Mouse (Mus musculus) spleen, adult 12 weeks (tissue): Measurements from ENCODE around the gene Fam84b.
"Not testable (repeated sequence)": the region's sequence is repeated elsewhere in the genome, so short reads cannot be mapped to it uniquely, and the experiment has no call there.

Experiments used
- DNase-seq: peaks from one replicate; pipeline ENCODE4 v3.0.0; 2022; ENCODE audit warnings: low spot score

The Fam84b gene

DNA sequence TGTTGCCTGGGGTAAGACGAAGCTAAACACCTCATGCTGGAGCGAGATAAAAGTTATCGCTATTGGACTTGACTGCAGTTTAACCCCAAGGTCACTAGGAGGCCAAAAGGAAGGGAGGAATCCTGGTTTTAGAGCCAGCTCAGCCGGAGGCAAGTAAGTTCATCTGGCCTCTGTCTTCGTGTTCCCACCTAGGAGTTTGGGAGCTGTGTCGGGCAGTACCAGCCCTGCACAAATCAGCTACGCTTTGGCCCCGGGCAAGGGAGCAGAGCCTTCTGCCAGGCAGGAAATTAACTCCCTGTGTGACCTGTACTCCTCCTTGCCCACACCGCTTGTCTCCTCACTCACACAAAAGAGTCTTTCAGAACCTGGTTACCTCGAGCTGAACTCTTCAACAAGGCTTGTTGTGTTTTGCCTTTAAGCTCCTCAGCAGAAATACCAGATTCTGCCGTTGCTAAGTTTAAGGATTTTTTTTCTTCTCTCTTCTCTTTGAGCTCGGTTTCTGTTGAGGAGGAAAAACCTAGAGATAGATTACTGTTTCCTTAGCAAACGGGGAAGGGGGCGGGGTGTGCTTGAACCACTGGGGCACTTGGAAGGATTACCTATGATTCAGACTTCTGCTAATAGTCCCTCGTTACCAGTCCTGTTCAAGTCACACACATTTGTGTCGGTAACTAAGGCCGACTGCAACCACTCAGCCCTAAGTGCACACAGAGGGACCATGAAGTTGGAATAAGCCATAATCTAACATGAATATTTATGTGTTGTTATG, at the start of gene Fam84b:
TSS of gene Fam84b (minus strand) at position 548 of the 769 bp plus-strand sequence.
- DNase-seq: no peak

GRCm38 (mm10) chr15:60898187-60898965, 44.8 kb upstream of the Fam84b start:
- DNase-seq: no peak

- no peak for DNase-seq
These were observed 42.5 kb upstream of the Fam84b start for GRCm38 (mm10) chr15:60896040-60896439.

DNA sequence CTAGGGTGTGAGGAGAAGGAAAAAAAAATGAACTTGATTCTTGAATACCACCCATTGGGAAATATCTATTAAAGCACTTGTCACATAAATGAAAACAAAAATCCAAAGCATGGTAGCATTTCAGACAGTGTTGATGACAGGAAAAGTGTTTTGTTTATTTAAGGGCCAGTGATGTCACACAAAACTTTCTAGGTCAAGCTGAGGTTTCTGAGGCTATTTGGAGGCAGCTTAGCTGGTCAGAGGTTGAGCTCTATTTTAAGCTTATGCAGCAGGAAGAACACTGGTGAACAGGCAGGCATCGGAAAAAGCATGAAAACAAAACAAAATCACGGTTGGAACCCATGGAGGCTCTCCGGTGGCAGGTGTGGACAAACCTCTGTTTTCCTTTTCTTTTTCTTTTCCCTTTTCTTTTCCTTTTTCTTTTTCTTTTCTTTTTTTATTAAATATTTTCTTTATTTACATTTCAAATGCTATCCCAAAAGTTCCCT, 39.4 kb upstream of the Fam84b start:
- DNase-seq: no peak

DNA sequence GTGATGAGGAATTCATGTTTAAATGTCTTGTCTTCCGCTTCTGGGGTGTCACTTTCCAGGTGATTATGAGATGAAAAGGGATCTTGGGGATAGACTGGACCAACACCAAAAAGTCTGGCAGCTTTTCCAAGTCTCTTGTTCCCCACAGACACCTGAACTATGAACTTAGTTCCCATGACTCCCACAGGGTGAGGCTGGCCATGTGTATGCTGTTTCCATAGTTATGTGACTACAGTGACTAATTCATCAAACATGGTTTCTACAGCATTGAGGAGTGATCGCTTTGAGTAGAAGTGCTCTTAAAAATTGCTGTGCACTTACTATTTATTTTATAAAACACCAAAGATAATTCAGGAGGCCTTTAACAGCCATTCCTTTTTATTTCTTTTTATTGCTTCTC, 35.1 kb upstream of the Fam84b start:
- no peak for DNase-seq

GRCm38 (mm10) chr15:60875721-60876120, 22.1 kb upstream of the Fam84b start:
- no peak for DNase-seq

DNA sequence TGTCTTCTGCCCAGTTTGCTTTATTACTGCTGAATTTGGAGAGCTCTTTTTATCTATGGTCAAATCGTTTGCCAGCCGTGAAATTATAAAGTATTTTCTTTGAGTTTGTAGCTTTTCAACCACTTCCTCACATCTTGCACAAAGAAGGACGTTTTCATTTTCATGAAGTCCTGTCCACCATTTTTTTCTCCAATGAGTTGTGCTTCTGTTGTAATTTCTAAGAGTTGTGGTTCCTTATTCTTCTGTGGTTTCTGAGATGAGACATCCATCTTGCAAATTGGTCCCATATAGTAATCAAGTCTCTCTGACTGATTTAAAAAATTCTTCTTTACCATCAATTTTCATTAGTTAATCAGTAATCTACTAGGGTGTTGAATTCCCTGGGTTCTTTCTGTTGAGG, 8.8 kb upstream of the Fam84b start:
- DNase-seq: no peak

- no peak for DNase-seq
These were observed 1.5 kb upstream of the Fam84b start for GRCm38 (mm10) chr15:60855112-60855511.

DNA sequence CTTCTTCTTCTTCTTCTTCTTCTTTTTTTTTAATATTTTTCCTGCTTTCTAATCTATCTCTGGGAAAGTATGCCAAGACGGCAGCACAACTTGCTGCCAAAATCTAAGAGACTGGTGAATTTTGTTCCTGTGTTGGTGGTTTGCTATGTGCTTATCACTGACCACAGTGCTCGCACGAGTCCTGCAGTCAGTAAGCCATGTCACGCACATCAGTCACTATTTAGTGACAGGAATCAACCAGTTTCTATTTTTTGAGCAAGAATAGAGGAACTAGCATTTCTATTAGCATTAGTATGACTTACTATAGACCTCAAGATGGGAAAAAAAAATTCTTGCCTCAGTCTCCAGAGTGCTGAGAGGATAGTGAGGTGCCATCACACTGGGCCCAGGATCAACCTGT, 573 bp upstream of the Fam84b start:
- DNase-seq: no peak

GRCm38 (mm10) chr15:60848630-60849029, 4.9 kb downstream of the Fam84b start:
- no peak for DNase-seq

- no peak for DNase-seq
These were observed 7.3 kb downstream of the Fam84b start for GRCm38 (mm10) chr15:60846291-60846690.

DNA sequence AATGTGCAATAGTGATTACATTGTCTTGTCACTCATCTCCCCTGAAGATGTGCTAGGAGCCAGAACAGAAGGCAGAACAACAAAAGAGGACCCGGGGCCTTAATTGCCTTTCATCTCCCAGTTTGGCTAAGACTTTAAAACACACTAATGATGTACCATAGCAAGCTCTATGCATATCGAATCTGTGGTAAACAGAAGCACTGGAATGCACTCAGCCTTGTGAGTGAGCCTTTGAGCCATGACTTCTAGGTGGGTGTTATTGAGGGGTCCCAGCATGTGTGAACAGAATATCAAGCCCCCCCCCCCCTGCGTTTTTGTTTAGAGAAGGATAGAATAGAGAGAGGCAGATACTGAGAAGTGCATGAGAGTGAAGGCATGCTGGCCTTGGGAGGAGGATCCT, 7.7 kb downstream of the Fam84b start:
- no peak for DNase-seq

DNA sequence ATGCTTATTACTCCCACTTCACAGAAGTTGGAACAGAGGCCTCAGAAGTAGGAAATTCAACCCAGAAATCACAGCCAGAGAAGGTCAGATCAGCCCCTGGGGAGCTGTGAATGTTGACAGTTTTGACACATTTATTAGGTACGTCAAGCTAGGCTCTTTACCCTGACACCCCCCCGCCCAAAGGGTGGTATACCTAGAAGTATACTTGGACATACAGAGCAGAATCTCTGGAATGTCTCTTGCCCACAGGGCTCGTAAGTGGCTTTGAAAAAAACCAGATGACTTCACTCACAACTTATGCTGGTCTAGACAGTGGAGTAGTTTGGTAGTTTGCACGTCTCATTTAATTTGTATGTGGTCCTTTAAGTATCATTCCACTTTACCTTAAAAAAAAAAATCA, 11.8 kb downstream of the Fam84b start:
- no peak for DNase-seq

DNA sequence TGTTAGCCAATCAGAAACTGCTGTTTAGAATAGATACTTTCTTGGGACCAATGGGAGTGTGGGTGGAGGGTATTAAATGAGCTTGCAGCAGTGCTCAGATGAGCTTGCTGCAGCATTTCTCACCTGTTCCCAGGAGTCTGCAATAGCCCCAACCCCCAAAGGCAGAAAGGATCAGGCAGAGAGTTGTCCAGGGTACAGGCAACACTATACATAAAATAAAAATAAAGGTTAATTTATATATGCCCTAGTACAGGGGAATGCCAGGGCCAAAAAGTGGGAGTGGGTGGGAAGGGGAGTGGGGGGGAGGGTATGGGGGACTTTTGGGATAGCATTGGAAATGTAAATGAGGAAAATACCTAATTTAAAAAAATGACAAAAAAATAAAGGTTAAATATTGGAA, 12.3 kb downstream of the Fam84b start:
- not testable (repeated sequence) for DNase-seq

DNA sequence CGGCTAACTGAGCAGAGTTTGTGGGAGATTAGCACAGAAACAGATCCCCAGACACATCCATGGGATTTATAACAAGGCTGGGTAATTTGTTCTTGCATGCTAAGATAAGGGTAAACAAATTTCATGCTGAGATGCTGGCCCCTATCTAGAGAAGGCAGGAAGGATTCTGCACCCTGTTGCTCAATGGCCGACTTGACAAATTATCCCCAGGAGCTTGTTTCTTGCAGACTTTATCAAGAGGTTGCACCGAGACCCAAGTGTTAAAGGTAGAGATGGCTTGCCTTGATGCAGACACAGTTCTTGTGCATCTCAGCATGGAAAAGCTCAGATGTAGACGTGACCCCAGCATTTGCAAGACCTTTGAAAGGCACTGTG, 13.3 kb downstream of the Fam84b start:
- no peak for DNase-seq

DNA sequence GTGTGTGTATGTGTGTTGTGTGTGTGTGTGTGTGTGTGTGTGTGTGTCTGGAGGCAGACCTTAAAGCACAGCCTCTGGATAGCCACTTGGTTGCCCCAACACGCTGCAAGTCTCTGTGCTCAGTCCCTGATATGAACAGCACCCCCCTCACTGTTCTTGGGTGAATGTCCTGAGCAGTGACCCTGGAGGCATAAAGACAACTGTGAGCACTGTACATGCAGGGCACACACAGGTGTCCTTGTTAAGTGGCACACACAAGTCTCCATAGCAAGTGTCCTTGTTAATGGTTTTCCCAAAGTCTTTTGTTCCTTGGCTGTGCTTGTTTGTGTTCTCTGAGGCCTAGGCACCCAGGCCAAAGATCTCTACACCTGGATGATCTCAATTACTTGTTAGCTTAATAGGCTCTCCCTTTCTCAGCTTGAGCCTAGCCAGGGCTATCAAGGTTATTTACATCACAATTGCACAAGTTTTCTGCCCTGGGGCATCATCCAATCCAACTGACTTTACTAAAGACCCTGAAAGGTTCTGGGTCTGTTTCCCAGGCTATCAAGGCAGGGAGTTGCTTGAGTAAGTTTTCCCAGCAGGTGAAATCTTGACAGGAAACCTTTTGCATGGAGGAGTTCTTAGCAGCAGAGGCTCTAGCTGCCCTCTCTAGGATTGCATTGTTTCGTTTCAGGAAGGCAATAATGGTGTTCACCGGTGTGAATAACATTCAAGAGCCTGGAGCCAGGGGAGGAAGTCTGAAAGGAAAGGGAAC, 13.9 kb downstream of the Fam84b start:
- DNase-seq: no peak

GRCm38 (mm10) chr15:60838135-60838534, 15.4 kb downstream of the Fam84b start:
- no peak for DNase-seq

GRCm38 (mm10) chr15:60837719-60838118, 15.9 kb downstream of the Fam84b start:
- no peak for DNase-seq

DNA sequence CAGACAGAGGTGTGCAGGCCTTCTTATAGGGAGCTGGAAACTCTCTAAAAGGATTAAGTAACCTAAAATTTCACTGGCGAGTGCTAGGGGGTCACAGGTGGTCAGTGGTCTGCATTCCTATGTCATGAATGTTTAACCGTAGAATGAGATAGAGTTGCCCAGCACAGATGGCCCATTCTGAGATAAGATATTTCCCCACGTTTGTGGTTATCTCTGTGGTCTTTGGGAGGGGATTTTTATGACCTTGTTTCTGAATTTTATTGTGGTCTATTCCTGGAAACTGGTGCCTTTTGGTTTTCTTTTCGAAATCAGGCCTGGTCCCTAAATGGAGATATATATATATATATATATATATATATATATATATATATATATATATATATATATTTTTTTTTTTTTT, 17.3 kb downstream of the Fam84b start:
- no peak for DNase-seq

GRCm38 (mm10) chr15:60834598-60835571, 18.7 kb downstream of the Fam84b start:
- DNase-seq: no peak

- no peak for DNase-seq
These were observed 19.9 kb downstream of the Fam84b start for GRCm38 (mm10) chr15:60833476-60834218.
